In the genomic region with DNA sequence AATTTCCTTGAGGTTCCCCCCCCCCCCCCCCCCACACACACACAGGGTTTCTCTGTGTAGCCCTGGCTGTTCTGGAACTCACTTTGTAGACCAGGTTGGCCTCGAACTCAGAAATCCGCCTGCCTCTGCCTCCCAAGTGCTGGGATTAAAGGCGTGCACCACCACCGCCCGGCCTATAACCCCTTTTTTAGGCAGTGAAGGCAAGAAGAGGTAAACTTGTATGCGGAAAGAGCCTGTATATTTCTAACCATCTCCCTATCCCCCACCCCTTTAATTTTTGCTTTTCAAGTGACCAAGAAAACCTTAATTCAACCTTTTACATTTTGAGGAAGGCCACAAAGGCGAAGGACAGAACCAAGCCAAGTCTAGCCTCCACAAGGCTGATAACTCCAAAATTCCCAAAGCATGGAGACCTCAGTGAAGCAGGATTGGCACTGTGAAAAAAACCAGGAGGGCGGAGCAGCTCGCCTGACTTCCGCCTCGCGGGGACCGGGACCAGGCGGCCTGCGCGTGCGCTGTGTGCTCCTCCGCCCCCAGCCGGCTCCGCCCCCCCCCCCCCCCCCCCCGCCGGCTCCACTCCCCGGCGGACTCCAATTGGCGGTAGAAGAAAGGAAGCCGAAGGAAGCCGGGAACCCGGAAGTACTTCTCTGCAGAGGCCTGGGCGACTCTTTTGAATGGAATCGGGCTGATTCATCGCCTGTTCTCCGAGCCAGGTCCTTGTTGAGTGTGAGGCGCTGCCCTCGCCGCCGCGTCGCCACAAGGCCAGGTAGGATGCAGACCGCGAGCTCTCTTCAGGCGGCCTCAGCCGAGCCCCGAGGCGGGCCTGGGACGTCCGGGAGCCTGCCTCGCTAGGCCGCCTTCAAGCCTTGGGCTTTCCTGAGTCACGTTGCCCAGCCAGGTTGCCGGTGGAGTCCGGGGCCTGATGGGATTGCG, we compare ENCODE assay signal across 7 mouse cellular contexts. TPM values are rescaled to one million over a fixed set of nuclear protein-coding genes. Genes with fewer than 3 reads are reported as not detected.
DNase-seq lines count a peak whose midpoint lies in the region; ATAC-seq lines count a peak whose summit lies in the region.

Gene Psmd14 (plus strand): TSS at position 587 of the 933 bp plus-strand sequence.

- DNase-seq in adrenal gland, adult 2 months: peak; percentile 93
- DNase-seq in embryo, embryonic 11.5 days (ENCODE audit: low read depth, low spot score): peak; percentile 77
- DNase-seq in gastrocnemius, postnatal 4 days (ENCODE audit: low spot score in 2 of 2): peak; percentile 79 to 89
- peak; percentile 89 for DNase-seq in left cerebral cortex, postnatal 36 days (ENCODE audit: low spot score in 2 of 2)
- peak; percentile 96 for DNase-seq in midbrain, embryonic 11.5 days (ENCODE audit: low spot score, missing footprints)
- peak; percentile 79 for DNase-seq in skeletal muscle tissue, adult 2 months (ENCODE audit: low read depth, low spot score)

- H3K9ac ChIP-seq in intestine, embryonic 16.5 days (ENCODE audit: low read depth, low read length): peak within 1 kb of the TSS; percentile 93
- H3K9ac ChIP-seq in midbrain, embryonic 11.5 days (ENCODE audit: low read length): peak within 1 kb of the TSS; percentile 93

- peak; percentile 97 for ATAC-seq in intestine, embryonic 16.5 days
- ATAC-seq in midbrain, embryonic 11.5 days (ENCODE audit: low FRiP score): peak; percentile 97

- WGBS in intestine, embryonic 16.5 days: 4% methylated on average over 46 of the region's 52 CpGs
- 7% methylated on average over 43 of the region's 52 CpGs for WGBS in midbrain, embryonic 11.5 days

- H3K27ac ChIP-seq in intestine, embryonic 16.5 days (ENCODE audit: low read length): peak within 1 kb of the TSS; percentile 90
- H3K27ac ChIP-seq in midbrain, embryonic 11.5 days (ENCODE audit: low read depth, low read length): peak within 1 kb of the TSS; percentile 80

- H3K4me3 ChIP-seq in intestine, embryonic 16.5 days (ENCODE audit: low read length): peak within 1 kb of the TSS; percentile 97
- H3K4me3 ChIP-seq in midbrain, embryonic 11.5 days (ENCODE audit: low read depth, low read length): peak within 1 kb of the TSS; percentile 86

- H3K4me1 ChIP-seq in intestine, embryonic 16.5 days (ENCODE audit: control insufficient read depth, insufficient read depth, low read length): peaks cover 6% of the 10 kb centered on the region
- H3K4me1 ChIP-seq in midbrain, embryonic 11.5 days (ENCODE audit: control insufficient read depth, insufficient read depth, low read length): peaks cover 11% of the 10 kb centered on the region

- H3K27me3 ChIP-seq in intestine, embryonic 16.5 days (replicated peaks; ENCODE audit: control insufficient read depth, insufficient read depth, low read length): no peaks in the 10 kb centered on the region
- H3K27me3 ChIP-seq in midbrain, embryonic 11.5 days (ENCODE audit: control insufficient read depth, insufficient read depth, low read length): no peaks in the 10 kb centered on the region

- intact Hi-C loops in left cerebral cortex, postnatal 36 days (cut with DNase I): loop anchor here (5.0 kb wide), 2 partner anchors 54 to 119 kb away; no protein-coding TSS in a partner anchor

- no peaks in the 10 kb centered on the region for H3K9me3 ChIP-seq in intestine, embryonic 16.5 days (ENCODE audit: control insufficient read depth, low read length)
- H3K9me3 ChIP-seq in midbrain, embryonic 11.5 days (ENCODE audit: control insufficient read depth, low read length): no peaks in the 10 kb centered on the region

- no peaks in the 10 kb centered on the region for H3K36me3 ChIP-seq in intestine, embryonic 16.5 days (ENCODE audit: control insufficient read depth, insufficient read depth, low read length)
- 0 out of 2 replicates have a peak, but pooled peaks cover 4% of the 10 kb centered on the region for H3K36me3 ChIP-seq in midbrain, embryonic 11.5 days (ENCODE audit: control insufficient read depth, insufficient read depth, low read length)

- H3K4me2 ChIP-seq in intestine, embryonic 16.5 days (ENCODE audit: low read depth, low read length): peak within 1 kb of the TSS; percentile 75
- H3K4me2 ChIP-seq in midbrain, embryonic 11.5 days: peak within 1 kb of the TSS; percentile 82

RNA-seq across cellular contexts. Expression of gene Psmd14, which starts in this region (rescaled TPM):
- total RNA-seq in adrenal gland, adult 2 months (2021): 100 to 1,000 TPM; 108 to 118 TPM
- 2.3 and 3.1 TPM in 2 replicates for polyA plus RNA-seq in adrenal gland, adult 2 months (2012; rRNA removed)
- 100 to 1,000 TPM in 1 of 2 experiments, 10 to 100 TPM in 1; 84.8 to 104 TPM for total RNA-seq in gastrocnemius, postnatal 4 days (2021)
- polyA plus RNA-seq in intestine, embryonic 16.5 days (2015; fragmentation: Nextera tagmentation; extraction: Ambion mirVana): 156 and 171 TPM in 2 replicates
- 100 to 1,000 TPM; 103 to 112 TPM for total RNA-seq in left cerebral cortex, postnatal 36 days (2021)
- 269 and 271 TPM in 2 replicates for polyA plus RNA-seq in midbrain, embryonic 11.5 days (2014; fragmentation: Nextera tagmentation; extraction: Ambion mirVana)

Comparison
In these comparisons a context has a peak if more than half of its experiments do, and no peak if none do; other contexts are left out.
1. Peak in every context shown above with its lines: DNase-seq, ATAC-seq, H3K4me3 ChIP-seq and H3K27ac ChIP-seq.
2. RNA of gene Psmd14 (polyA plus RNA-seq): 269 to 271 TPM in midbrain, embryonic 11.5 days and 156 to 171 TPM in intestine, embryonic 16.5 days; 2.3 to 3.1 TPM in adrenal gland, adult 2 months; every median in the first group is over 10 times any median in the second.